Mouse (Mus musculus): ENCODE results near the gene Crybg2.

The Crybg2 gene

GRCm38 (mm10) chr4:134096120-134096519 is 35.5 kb downstream of the Crybg2 start:
- DNase-seq = no peak

GRCm38 (mm10) chr4:134097015-134097608 is 36.5 kb downstream of the Crybg2 start:
- peak; percentile 58 for DNase-seq

- DNase-seq = peak; percentile 91
Observed at GRCm38 (mm10) chr4:134098628-134099027, 38.0 kb downstream of the Crybg2 start.

GRCm38 (mm10) chr4:134100245-134100644 is 39.6 kb downstream of the Crybg2 start:
- DNase-seq = no peak

GRCm38 (mm10) chr4:134101979-134102741 is 41.5 kb downstream of the Crybg2 start, which contains the start of gene Ubxn11:
Gene Ubxn11, plus strand, starts transcription at chr4:134102570.
- DNase-seq = peak; percentile 88

GRCm38 (mm10) chr4:134102742-134103119 is 42.1 kb downstream of the Crybg2 start:
- DNase-seq = no peak

- no peak for DNase-seq
Observed at GRCm38 (mm10) chr4:134106105-134106504, 45.5 kb downstream of the Crybg2 start.

- DNase-seq = no peak
Observed at GRCm38 (mm10) chr4:134107730-134108129, 47.1 kb downstream of the Crybg2 start.

- DNase-seq = no peak
Observed at GRCm38 (mm10) chr4:134108196-134108595, 47.6 kb downstream of the Crybg2 start.

- no peak for DNase-seq
Observed at GRCm38 (mm10) chr4:134110653-134111052, 50.0 kb downstream of the Crybg2 start.

- DNase-seq = no peak
Observed at GRCm38 (mm10) chr4:134112403-134112802, 51.8 kb downstream of the Crybg2 start.

- DNase-seq = no peak
Observed at GRCm38 (mm10) chr4:134113356-134113994, 52.9 kb downstream of the Crybg2 start.

GRCm38 (mm10) chr4:134114038-134114437 is 53.4 kb downstream of the Crybg2 start:
- DNase-seq = peak; percentile 54

GRCm38 (mm10) chr4:134115215-134116144 is 54.9 kb downstream of the Crybg2 start:
- DNase-seq = peak; percentile 69

GRCm38 (mm10) chr4:134116501-134116900 is 55.9 kb downstream of the Crybg2 start:
- no peak for DNase-seq

- peak; percentile 87 for DNase-seq
Observed at GRCm38 (mm10) chr4:134117012-134117411, 56.4 kb downstream of the Crybg2 start.

GRCm38 (mm10) chr4:134118126-134118800 is 57.6 kb downstream of the Crybg2 start:
- peak; percentile 82 for DNase-seq

GRCm38 (mm10) chr4:134119042-134119441 is 58.4 kb downstream of the Crybg2 start:
- peak; percentile 43 for DNase-seq

GRCm38 (mm10) chr4:134119644-134120043 is 59.0 kb downstream of the Crybg2 start:
- DNase-seq = peak; percentile 75

- DNase-seq = peak; percentile 24
Observed at GRCm38 (mm10) chr4:134120192-134120805, 59.7 kb downstream of the Crybg2 start.

- no peak for DNase-seq
Observed at GRCm38 (mm10) chr4:134120916-134121315, 60.3 kb downstream of the Crybg2 start.

- DNase-seq = peak; percentile 90
Observed at GRCm38 (mm10) chr4:134121571-134121970, 61.0 kb downstream of the Crybg2 start.

Measured in thymus, postnatal 14 days (tissue).